Mouse (Mus musculus) neural tube, embryonic 12.5 days (tissue): ENCODE measurements at regions not wholly inside any gene's neighbourhood (a gene's known extent, or its start where the extent isn't known, plus 50 kb on each side); places are given as distances from the start of the nearest gene placed in this dataset. TPM values are rescaled to one million over a fixed set of nuclear protein-coding genes. Genes with fewer than 3 reads are reported as not detected.
A peak's percentile ranks its signal among the peaks of the same experiment; 100 is the strongest.

Source experiments
- ATAC-seq: fragments of 200-750 bp; cut with Nextera tagmentation; 2 replicates; pipeline ENCODE4 v1.8.0; 2017; ENCODE audit warnings: low read depth, mild to moderate bottlenecking, moderate TSS enrichment, moderate library complexity; ENCODE audit not compliant: low FRiP score
- H3K27ac ChIP-seq: fragments of 300-500 bp; sonication (generic); 2 replicates; pipeline ENCODE4 v1.5.1; 2016
- H3K27me3 ChIP-seq: fragments of 300-500 bp; sonication (generic); replicated peaks from 2 replicates; pipeline ENCODE4 v1.6.1; 2016; ENCODE audit warnings: mild to moderate bottlenecking
- H3K36me3 ChIP-seq: fragments of 300-500 bp; sonication (generic); 2 replicates; pipeline ENCODE4 v1.6.1; 2016; ENCODE audit warnings: mild to moderate bottlenecking
- H3K4me1 ChIP-seq: fragments of 300-500 bp; sonication (generic); 2 replicates; pipeline ENCODE4 v1.6.1; 2016
- H3K4me2 ChIP-seq: fragments of 300-500 bp; sonication (generic); replicated peaks from 2 replicates; pipeline ENCODE4 v1.6.1; 2016; ENCODE audit warnings: mild to moderate bottlenecking
- H3K4me3 ChIP-seq: fragments of 300-500 bp; sonication (generic); 2 replicates; pipeline ENCODE4 v1.5.1; 2016
- H3K9ac ChIP-seq: fragments of 300-500 bp; sonication (generic); 2 replicates; pipeline ENCODE4 v1.6.1; 2016; ENCODE audit warnings: mild to moderate bottlenecking
- H3K9me3 ChIP-seq: fragments of 300-500 bp; sonication (generic); 2 replicates; pipeline ENCODE4 v1.6.1; 2016; ENCODE audit warnings: mild to moderate bottlenecking
- WGBS: fragments of 180-500 bp; shearing (Covaris S2); methylation state at CpG from one replicate; pipeline ENCODE4 v1.1.7; 2016; 5-methylcytosine and 5-hydroxymethylcytosine counted together
- microRNA-seq: library from miRNA; unstranded; fragments of <30 nt; microRNA quantifications from one replicate; pipeline ENCODE4, GENCODE M21; 2017

GRCm38 (mm10) chr11:21030362-21030761, 60.7 kb upstream of the Peli1 start:
- no peak overlapping the region for H3K4me2 ChIP-seq
- H3K36me3 ChIP-seq, result no peaks in the 10 kb centered on the region
- no peak overlapping the region for H3K4me3 ChIP-seq
- H3K9me3 ChIP-seq, result no peaks in the 10 kb centered on the region
- no peaks in the 10 kb centered on the region for H3K27me3 ChIP-seq
- no peak overlapping the region for H3K27ac ChIP-seq
- H3K4me1 ChIP-seq, result 0 out of 2 replicates have a peak, but pooled peaks cover 4% of the 10 kb centered on the region
- no peak for ATAC-seq
- WGBS, result 93% methylated on average over 6 of the region's 6 CpGs
- no peak overlapping the region for H3K9ac ChIP-seq

GRCm38 (mm10) chr11:21031816-21032215, 59.3 kb upstream of the Peli1 start:
- no peak overlapping the region for H3K27ac ChIP-seq
- 0 out of 2 replicates have a peak, but pooled peaks cover 4% of the 10 kb centered on the region for H3K4me1 ChIP-seq
- H3K4me3 ChIP-seq, result no peak overlapping the region
- no peaks in the 10 kb centered on the region for H3K36me3 ChIP-seq
- 86% methylated on average over 2 of the region's 2 CpGs for WGBS
- H3K4me2 ChIP-seq, result no peak overlapping the region
- no peaks in the 10 kb centered on the region for H3K27me3 ChIP-seq
- ATAC-seq, result no peak
- H3K9ac ChIP-seq, result no peak overlapping the region
- no peaks in the 10 kb centered on the region for H3K9me3 ChIP-seq

GRCm38 (mm10) chr11:21033234-21033822, 57.8 kb upstream of the Peli1 start:
- H3K4me1 ChIP-seq, result 0 out of 2 replicates have a peak, but pooled peaks cover 4% of the 10 kb centered on the region
- no peak overlapping the region for H3K4me3 ChIP-seq
- H3K4me2 ChIP-seq, result no peak overlapping the region
- no peak overlapping the region for H3K27ac ChIP-seq
- no peak for ATAC-seq
- H3K9ac ChIP-seq, result no peak overlapping the region
- no peaks in the 10 kb centered on the region for H3K27me3 ChIP-seq
- 85% methylated on average over 14 of the region's 14 CpGs for WGBS
- no peaks in the 10 kb centered on the region for H3K9me3 ChIP-seq
- H3K36me3 ChIP-seq, result no peaks in the 10 kb centered on the region

GRCm38 (mm10) chr11:21033823-21034401, 57.2 kb upstream of the Peli1 start:
- H3K4me2 ChIP-seq, result no peak overlapping the region
- no peak for ATAC-seq
- no peaks in the 10 kb centered on the region for H3K27me3 ChIP-seq

GRCm38 (mm10) chr11:21036161-21036916, 54.8 kb upstream of the Peli1 start:
- no peaks in the 10 kb centered on the region for H3K36me3 ChIP-seq
- H3K4me3 ChIP-seq, result no peak overlapping the region
- WGBS, result 42% methylated on average over 7 of the region's 7 CpGs
- H3K4me2 ChIP-seq, result no peak overlapping the region
- no peak overlapping the region for H3K27ac ChIP-seq
- ATAC-seq, result 0 out of 2 replicates have a peak, but pooled peaks have one; percentile 30
- H3K4me1 ChIP-seq, result 0 out of 2 replicates have a peak, but pooled peaks cover 4% of the 10 kb centered on the region
- H3K27me3 ChIP-seq, result no peaks in the 10 kb centered on the region
- H3K9me3 ChIP-seq, result no peaks in the 10 kb centered on the region
- H3K9ac ChIP-seq, result no peak overlapping the region

More at GRCm38 (mm10) chr11:21033823-21034401, 57.2 kb upstream of the Peli1 start:
- Histone ChIP-seq H3K9me3 (no peaks in the 10 kb centered on the region), H3K9ac (no peak overlapping the region), H3K4me3 (no peak overlapping the region), H3K36me3 (no peaks in the 10 kb centered on the region), H3K4me1 (0 out of 2 replicates have a peak, but pooled peaks cover 4% of the 10 kb centered on the region), H3K27ac (no peak overlapping the region)
- WGBS, result 57% methylated on average over 11 of the region's 11 CpGs

- ATAC-seq, result no peak
- WGBS, result 91% methylated on average over 6 of the region's 6 CpGs
Observed at GRCm38 (mm10) chr11:21037267-21037906, 53.7 kb upstream of the Peli1 start.

GRCm38 (mm10) chr11:21041201-21041600, 49.9 kb upstream of the Peli1 start:
- no peak overlapping the region for H3K4me3 ChIP-seq
- H3K36me3 ChIP-seq, result no peaks in the 10 kb centered on the region
- no peak overlapping the region for H3K27ac ChIP-seq
- H3K4me2 ChIP-seq, result no peak overlapping the region
- H3K4me1 ChIP-seq, result no peaks in the 10 kb centered on the region
- ATAC-seq, result no peak
- H3K9me3 ChIP-seq, result no peaks in the 10 kb centered on the region
- H3K27me3 ChIP-seq, result no peaks in the 10 kb centered on the region
- 81% methylated on average over 5 of the region's 5 CpGs for WGBS
- H3K9ac ChIP-seq, result no peak overlapping the region

More at GRCm38 (mm10) chr11:21037267-21037906, 53.7 kb upstream of the Peli1 start:
- Histone ChIP-seq H3K9ac (no peak overlapping the region), H3K9me3 (no peaks in the 10 kb centered on the region), H3K4me2 (no peak overlapping the region), H3K27ac (no peak overlapping the region), H3K4me1 (0 out of 2 replicates have a peak, but pooled peaks cover 4% of the 10 kb centered on the region), H3K27me3 (no peaks in the 10 kb centered on the region), H3K4me3 (no peak overlapping the region), H3K36me3 (no peaks in the 10 kb centered on the region)

Small RNAs in the stretch of these regions (microRNA-seq; reads per million reads assigned to microRNA genes)
- not detected for gene Gm23681
